Mouse (Mus musculus) C2C12 (cell line): ENCODE results near the gene Zfhx3. TPM values are rescaled to one million over a fixed set of nuclear protein-coding genes. Genes with fewer than 3 reads are reported as not detected.

Experiments used
- H3K27me3 ChIP-seq: one replicate; pipeline ENCODE4 v1.6.1; 2011; ENCODE audit not compliant: control insufficient read depth, insufficient read depth, insufficient read length
- H3K36me3 ChIP-seq: one replicate; pipeline ENCODE4 v1.6.1; 2011; ENCODE audit not compliant: control insufficient read depth, insufficient read depth
- H3K4me3 ChIP-seq: one replicate; pipeline ENCODE4 v1.5.1; 2011; ENCODE audit warnings: mild to moderate bottlenecking, control low read depth; ENCODE audit not compliant: poor library complexity, insufficient read depth, severe bottlenecking
- H3K79me2 ChIP-seq: one replicate; pipeline ENCODE4 v1.6.1; 2011; ENCODE audit not compliant: control insufficient read depth, insufficient read depth
- H3K79me3 ChIP-seq: one replicate; pipeline ENCODE4 v1.6.1; 2011; ENCODE audit warnings: low read depth, control low read depth
- H3ac ChIP-seq: one replicate; pipeline ENCODE3; 2011; ENCODE audit warnings: low read depth; ENCODE audit not compliant: control insufficient read depth, insufficient read length
- CEBPB ChIP-seq: IDR thresholded peaks from one replicate; pipeline ENCODE4 v1.6.1; 2011; ENCODE audit warnings: low read depth, mild to moderate bottlenecking, control low read depth, moderate library complexity
- CTCF ChIP-seq: IDR thresholded peaks from one replicate; pipeline ENCODE4 v1.5.1; 2011; ENCODE audit not compliant: control insufficient read depth, insufficient read depth, insufficient read length
- FOSL1 ChIP-seq: IDR thresholded peaks from one replicate; pipeline ENCODE4 v1.8.0; 2011; ENCODE audit warnings: mild to moderate bottlenecking, low read length; ENCODE audit not compliant: poor library complexity, insufficient read depth, severe bottlenecking
- MAX ChIP-seq: IDR thresholded peaks from one replicate; pipeline ENCODE4 v1.6.1; 2011; ENCODE audit warnings: mild to moderate bottlenecking, control low read depth
- MYOD1 ChIP-seq: IDR thresholded peaks from one replicate; pipeline ENCODE4 v1.6.1; 2011; ENCODE audit warnings: low read depth; ENCODE audit not compliant: control insufficient read depth, insufficient read length
- MYOG ChIP-seq: IDR thresholded peaks from one replicate; pipeline ENCODE4 v1.6.1; 2011; ENCODE audit not compliant: control insufficient read depth, insufficient read length; ENCODE audit errors: extremely low read depth
- USF1 ChIP-seq: IDR thresholded peaks from one replicate; pipeline ENCODE4 v1.6.1; 2011; ENCODE audit warnings: low read depth, mild to moderate bottlenecking, control low read depth, moderate library complexity
- polyA plus RNA-seq: library from polyadenylated mRNA; unstranded; fragments of >200 nt; fragmentation: generic; extraction: Trizol; gene quantifications from one replicate; pipeline ENCODE4 v1.2.1, GENCODE M21; 2012; ENCODE audit warnings: missing spikeins

Gene Zfhx3
- polyA plus RNA-seq, 1 experiment, result 4.3 TPM

DNA sequence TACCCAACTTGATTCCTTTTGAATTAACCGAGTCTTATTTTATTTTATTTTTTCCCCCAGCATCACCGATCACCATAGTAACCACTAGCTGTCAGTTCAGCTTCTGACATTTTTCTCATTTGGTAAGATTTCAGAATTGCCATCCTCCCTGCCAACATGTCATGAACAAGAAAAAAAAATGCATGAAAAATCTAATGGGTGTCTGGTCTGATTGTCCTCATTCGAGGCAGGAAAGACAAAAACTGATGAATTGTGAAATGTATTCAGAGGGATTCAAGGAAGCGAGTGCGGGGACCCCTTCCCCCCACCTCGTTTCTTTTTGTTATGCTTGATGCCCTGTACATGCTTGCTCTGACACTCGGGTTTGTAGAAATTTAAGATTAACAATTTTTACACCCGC lies 15.1 kb downstream of the Zfhx3 start:
- Histone ChIP-seq H3K79me2 (no peaks in the 10 kb centered on the region), H3ac (no peak overlapping the region), H3K36me3 (no peaks in the 10 kb centered on the region), H3K79me3 (no peaks in the 10 kb centered on the region), H3K27me3 (no peaks in the 10 kb centered on the region), H3K4me3 (no peak overlapping the region)
- no peak for TF ChIP-seq CTCF
- TF ChIP-seq CEBPB, result no peak

DNA sequence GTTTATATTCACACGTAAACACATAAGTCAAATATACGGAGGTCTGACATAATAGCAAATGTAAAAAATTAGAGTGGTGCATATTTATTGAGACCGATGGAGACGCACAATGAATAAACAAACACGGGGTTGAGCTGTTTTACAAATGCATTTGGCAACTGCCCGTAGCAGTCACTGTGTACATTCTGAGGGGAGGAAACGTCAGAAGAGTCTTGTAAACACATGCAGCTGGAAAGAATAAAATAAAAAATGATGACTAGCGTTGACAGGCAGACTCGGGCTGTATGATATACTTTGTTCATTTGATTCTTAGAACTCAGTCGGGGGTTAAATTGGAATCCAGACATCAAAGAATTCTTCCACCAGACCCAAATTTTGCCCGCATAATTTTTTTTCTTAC lies 18.0 kb downstream of the Zfhx3 start:
- H3K79me2 ChIP-seq, result no peaks in the 10 kb centered on the region
- TF ChIP-seq CEBPB, result no peak
- TF ChIP-seq CTCF, result no peak
- TF ChIP-seq FOSL1, result no peak
- TF ChIP-seq MAX, result no peak
- TF ChIP-seq MYOG, result no peak
- no peak for TF ChIP-seq MYOD1
- TF ChIP-seq USF1, result no peak

DNA sequence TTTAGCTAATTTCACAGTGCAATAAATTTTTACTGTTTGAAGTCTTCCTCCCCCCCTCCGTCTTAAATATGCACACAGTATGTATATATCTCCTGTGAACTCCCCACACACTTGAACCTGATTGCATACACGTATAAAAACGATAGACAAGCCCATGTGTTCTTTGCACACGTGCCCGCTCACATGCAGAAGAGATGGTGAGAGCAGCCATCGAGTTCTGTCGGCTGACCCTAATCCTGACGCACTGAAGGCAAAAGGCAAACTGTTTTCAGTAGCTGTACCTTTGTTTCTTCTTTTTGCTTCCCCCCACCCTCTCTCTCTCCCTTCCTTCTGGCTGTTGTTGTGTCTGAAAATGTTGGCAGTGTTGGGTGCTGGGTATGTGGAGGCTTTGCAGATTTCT lies 18.4 kb downstream of the Zfhx3 start:
- TF ChIP-seq MYOG (no peak), FOSL1 (no peak), CTCF (no peak), USF1 (no peak), CEBPB (no peak), MAX (no peak), MYOD1 (no peak)
- H3K27me3 ChIP-seq, result no peaks in the 10 kb centered on the region
- H3K4me3 ChIP-seq, result no peak overlapping the region
- H3ac ChIP-seq, result no peak overlapping the region
- H3K79me3 ChIP-seq, result no peaks in the 10 kb centered on the region
- no peaks in the 10 kb centered on the region for H3K36me3 ChIP-seq
- H3K79me2 ChIP-seq, result no peaks in the 10 kb centered on the region

More for the DNA sequence above, 18.0 kb downstream of the Zfhx3 start:
- no peaks in the 10 kb centered on the region for H3K27me3 ChIP-seq
- no peak overlapping the region for H3ac ChIP-seq
- H3K79me3 ChIP-seq, result no peaks in the 10 kb centered on the region
- no peaks in the 10 kb centered on the region for H3K36me3 ChIP-seq
- H3K4me3 ChIP-seq, result no peak overlapping the region

DNA sequence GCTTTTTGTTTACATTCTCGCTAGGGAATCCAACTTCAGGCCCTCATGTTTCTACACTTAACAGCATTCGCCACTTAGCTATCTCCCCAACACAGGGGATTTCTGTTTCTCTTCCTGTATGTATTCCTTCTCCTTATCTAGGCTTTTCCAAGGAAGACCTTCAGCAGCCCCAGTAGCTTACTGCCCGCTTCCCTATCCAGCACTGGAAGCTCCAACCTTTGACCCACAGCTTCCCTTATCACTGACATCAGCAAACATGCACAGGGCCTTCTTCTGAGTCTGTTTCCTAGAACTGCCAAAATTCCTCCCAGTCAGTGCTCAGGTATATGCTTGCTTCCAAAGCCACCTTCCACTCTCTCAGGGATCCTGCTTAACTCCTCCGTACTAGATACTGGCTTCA lies 29.8 kb downstream of the Zfhx3 start:
- Histone ChIP-seq H3K79me3 (no peaks in the 10 kb centered on the region), H3K27me3 (no peaks in the 10 kb centered on the region), H3ac (no peak overlapping the region), H3K79me2 (no peaks in the 10 kb centered on the region), H3K36me3 (no peaks in the 10 kb centered on the region), H3K4me3 (no peak overlapping the region)
- TF ChIP-seq MAX, result no peak

DNA sequence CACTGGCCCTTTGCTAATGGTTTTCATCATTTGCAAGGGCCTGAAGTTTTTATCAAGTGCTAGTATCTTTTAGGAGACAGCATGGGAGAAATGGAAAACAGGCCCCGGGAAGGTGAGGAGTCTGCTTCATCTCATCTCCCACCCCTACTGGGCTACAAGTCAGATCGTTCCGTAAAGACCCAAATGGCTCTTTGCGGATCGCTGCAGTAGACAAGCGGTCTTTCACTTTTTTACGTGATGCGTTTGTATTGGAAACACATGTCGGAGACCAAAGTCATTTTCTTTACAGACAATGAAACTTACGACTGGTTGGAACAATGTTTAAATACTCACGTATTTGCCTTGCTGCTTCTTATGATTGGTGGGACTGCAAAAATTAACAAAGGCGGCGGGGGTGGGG lies 32.0 kb downstream of the Zfhx3 start:
- Histone ChIP-seq H3K79me3 (no peaks in the 10 kb centered on the region), H3K79me2 (no peaks in the 10 kb centered on the region), H3K36me3 (no peaks in the 10 kb centered on the region), H3K27me3 (no peaks in the 10 kb centered on the region), H3K4me3 (no peak overlapping the region), H3ac (no peak overlapping the region)
- TF ChIP-seq CTCF (no peak), MYOD1 (no peak), FOSL1 (no peak), CEBPB (no peak), MAX (no peak), USF1 (no peak), MYOG (no peak)

DNA sequence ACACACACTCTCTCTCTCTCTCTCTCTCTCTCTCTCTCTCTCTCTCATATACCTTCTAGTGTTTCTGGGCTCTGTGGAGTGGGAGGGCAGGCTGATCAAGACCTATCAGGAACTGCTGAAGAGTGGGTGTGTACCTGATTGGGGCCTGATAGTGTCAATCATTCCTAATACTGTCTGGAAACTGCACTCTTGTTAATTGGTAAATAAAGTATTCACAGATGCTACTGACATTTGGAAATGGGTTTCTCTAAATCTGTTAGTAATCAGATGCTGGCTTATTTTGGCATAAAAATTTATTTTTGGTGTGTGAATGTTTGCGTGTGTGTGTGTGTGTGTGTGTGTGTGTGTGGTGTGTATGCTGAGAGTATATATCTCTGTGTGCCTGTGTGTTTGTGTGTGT lies 35.8 kb downstream of the Zfhx3 start:
- Histone ChIP-seq H3K4me3 (no peak overlapping the region), H3K27me3 (no peaks in the 10 kb centered on the region), H3K79me2 (no peaks in the 10 kb centered on the region), H3ac (no peak overlapping the region), H3K79me3 (no peaks in the 10 kb centered on the region), H3K36me3 (no peaks in the 10 kb centered on the region)
- TF ChIP-seq CTCF, result no peak
- no peak for TF ChIP-seq CEBPB
- no peak for TF ChIP-seq MYOD1
- TF ChIP-seq MYOG, result no peak
- TF ChIP-seq USF1, result no peak
- TF ChIP-seq FOSL1, result no peak
- TF ChIP-seq MAX, result no peak

DNA sequence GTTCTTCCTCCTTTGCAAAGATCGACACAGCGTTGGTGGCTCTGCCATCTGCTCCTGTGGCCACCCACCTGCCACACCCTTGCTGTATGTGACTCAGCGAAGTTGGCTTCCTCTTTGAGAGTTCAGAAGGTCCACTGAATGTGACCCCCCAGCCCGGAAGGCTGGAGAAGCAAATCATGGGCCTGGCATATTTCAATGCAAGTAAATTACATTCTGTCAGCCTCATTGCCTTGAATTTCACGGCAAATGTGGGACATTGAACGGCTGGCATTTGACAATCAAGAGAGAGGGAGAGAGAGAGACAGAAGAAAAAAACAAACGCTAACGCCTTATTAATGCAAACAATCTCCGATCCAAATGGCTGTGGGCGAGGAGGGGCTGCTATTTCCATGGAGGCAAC lies 38.2 kb downstream of the Zfhx3 start:
- Histone ChIP-seq H3K27me3 (no peaks in the 10 kb centered on the region), H3ac (no peak overlapping the region), H3K79me3 (no peaks in the 10 kb centered on the region), H3K4me3 (no peak overlapping the region), H3K79me2 (no peaks in the 10 kb centered on the region), H3K36me3 (no peaks in the 10 kb centered on the region)
- TF ChIP-seq CEBPB (no peak), MAX (no peak), MYOG (no peak), CTCF (no peak), MYOD1 (no peak), FOSL1 (no peak), USF1 (no peak)
